Mouse (Mus musculus) hematopoietic stem cell, adult 5-6 weeks (primary cell): Measurements from ENCODE around the gene Lrrc46. TPM values are rescaled to one million over a fixed set of nuclear protein-coding genes. Genes with fewer than 3 reads are reported as not detected.

Experiments
- ATAC-seq, 2 experiments: fragments of 125-278 bp in 1 of 2; replicated peaks in 1 of 2; 2 replicates each; pipeline ENCODE4 v1.8.0; 2016 to 2017; ENCODE audit warnings: inconsistent platforms in 2 of 2, mild to moderate bottlenecking in 2 of 2, moderate number of reproducible peaks in 2 of 2, low read depth in 1 of 2, moderate TSS enrichment in 1 of 2; ENCODE audit not compliant: low FRiP score in 2 of 2, poor library complexity in 2 of 2, severe bottlenecking in 2 of 2, insufficient read depth in 1 of 2, low TSS enrichment in 1 of 2
- total RNA-seq: library from RNA; stranded (forward); fragments of 172-1452, 232-1000 nt; gene quantifications from 2 replicates; pipeline ENCODE4 v1.2.3, GENCODE M21; 2017

The Lrrc46 gene
- total RNA-seq, 1 experiment from 2014 or later: not detected

DNA sequence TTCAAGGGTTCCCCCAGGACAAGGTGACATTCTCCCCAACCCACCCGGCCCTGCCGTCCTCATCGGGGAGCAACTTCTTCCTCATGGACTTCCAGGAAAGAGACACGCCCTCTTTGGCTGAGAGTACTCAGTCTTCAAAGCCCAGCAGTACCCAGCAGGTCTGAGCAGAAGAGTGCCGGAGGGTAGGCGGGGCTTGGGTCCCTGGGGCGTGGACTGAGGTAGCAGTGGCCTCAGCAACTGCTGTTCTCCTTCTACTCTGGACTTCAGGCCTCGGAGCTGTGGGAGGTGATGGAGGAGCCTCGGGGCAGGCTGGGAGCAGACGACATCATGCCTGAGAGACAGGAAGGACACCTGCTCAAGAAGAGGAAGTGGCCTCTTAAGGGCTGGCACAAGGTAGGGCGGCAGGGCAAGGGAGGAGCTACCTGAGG is 11.0 kb upstream of the Lrrc46 start:
- peak; percentile 14 to 34; a peak in 3 of 4 replicates for ATAC-seq

DNA sequence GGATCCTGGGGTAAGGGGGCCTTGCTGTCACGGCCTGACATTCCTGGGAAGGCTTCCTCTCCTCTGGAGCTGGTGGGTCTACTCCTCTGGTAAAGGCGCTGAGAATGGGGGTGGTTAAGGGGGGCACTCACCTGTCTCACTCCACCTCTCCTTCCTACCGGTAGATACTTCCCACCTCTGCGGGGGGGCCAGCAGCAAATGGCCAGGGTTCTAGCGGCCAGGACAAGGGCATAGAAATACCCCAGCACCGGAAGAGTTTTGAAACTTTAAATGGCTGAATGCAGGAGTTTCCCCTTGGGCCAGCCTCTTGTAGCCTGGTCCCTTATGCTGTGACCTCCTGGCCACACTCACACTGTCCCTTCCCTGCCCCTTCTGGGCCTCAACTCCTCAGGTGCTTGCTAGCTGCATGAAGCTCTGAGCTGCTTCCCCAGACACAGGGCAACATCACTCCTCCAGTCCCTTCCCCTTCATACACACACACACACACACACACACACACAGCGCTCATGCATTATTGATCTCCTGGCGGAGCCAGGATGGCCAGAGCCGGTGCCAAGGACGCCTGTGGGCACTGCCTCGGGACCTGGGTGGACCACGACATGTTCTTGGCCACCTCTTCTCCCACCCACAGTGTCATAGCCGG is 9.9 kb upstream of the Lrrc46 start:
- ATAC-seq: no peak

GRCm38 (mm10) chr11:97050216-97050943 is 9.2 kb upstream of the Lrrc46 start, which contains the start of gene Osbpl7:
Gene Osbpl7 (plus strand): TSS chr11:97050628.
- ATAC-seq: peak; percentile 85 to 93

- ATAC-seq: no peak
These were observed 8.4 kb upstream of the Lrrc46 start for GRCm38 (mm10) chr11:97049492-97050085.

- ATAC-seq: no peak
These were observed 7.0 kb upstream of the Lrrc46 start for GRCm38 (mm10) chr11:97048090-97048650.

- ATAC-seq: no peak
These were observed 4.7 kb upstream of the Lrrc46 start for GRCm38 (mm10) chr11:97045861-97046260.

DNA sequence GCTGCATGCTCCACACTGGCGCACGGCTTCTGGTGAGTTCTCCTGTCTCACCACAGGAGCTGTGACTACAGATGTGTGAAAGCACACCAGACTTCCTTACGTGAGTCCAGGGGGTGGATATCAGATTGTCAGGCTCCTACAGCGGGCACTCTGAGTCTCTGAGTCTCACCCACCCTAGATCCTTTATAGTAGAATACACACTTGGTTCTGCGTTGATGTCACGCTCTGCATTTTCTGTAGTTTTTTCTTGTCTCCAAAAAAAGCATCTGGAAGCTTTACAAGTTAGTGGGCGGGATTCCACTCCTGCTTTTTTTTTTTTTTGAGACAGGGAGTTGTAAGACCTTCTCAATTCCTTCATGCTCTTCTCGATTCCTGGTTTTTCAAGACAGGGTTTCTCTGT is 3.7 kb upstream of the Lrrc46 start:
- no peak for ATAC-seq

DNA sequence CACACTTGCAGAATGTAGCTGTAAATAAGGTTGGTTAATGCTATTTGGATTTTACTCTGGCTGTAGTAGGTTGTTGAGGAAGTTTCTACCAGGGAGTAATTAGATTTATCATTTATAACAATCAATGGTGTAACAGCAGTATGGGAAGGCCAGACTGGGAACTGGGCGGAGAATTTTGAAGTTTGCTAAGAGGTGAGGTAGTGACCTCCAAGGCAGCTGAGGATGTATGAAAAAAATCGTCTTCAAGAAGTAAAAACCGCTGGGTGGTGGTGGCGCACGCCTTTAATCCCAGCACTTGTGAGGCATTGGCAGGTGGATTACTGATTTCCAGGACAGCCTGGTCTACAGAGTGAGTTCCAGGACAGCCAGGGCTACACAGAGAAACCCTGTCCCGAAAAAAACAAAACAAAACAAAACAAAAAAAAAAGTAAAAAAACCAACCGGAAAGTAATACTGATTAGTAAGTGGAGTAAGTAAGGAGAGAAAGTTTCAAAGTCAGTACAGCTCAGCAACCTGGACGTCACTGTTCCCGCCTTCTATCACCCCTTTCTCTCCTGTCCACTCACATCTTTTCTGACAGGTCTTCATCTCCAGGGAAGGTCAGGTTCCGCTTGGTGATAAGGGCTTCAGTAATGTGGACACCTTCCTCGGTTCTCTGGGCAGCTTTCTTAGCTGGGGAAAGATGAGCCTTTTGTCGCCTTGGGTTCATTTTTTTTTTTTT is 746 bp downstream of the Lrrc46 start:
- no peak for ATAC-seq

DNA sequence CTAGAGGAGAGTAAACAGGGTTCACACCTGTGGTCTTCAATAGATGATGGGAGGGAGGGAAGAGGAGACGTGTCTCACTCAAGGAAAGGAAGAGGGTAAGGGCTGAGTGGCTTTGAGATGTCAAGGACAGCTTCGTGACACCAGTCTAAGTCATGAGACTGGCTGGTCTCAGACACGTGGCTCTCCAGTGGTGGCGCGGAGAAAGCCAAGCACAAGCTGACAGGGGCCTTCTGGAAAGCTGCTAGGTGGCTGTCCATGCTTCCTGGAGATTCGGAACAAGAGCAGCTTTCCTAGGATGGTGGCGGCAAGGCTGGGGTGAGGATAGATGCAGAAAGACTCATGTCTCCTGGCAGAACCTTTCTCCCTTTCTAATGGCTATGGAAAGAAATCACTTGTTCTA is 2.3 kb downstream of the Lrrc46 start:
- no peak for ATAC-seq

- no peak for ATAC-seq
These were observed 5.1 kb downstream of the Lrrc46 start for GRCm38 (mm10) chr11:97036141-97036540.

DNA sequence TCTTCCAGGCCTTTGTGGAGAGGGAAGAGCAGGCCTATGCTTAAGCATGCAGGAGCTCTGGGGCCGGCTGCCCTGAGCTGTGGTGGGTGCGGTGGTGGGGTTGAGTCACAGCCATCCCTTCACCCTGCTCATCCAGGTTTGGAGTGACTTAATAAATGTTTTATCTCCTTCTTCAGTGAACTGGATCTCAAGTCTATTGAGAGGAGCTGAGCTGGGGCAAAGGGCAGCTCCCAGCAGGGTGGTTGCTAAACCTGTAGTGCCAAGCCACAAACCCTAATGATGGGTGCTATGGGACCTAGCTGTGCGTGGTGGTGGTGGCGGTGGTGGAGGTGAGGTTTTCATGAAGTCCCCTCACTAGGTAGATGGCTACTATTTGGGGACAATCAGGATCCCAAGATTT is 7.4 kb downstream of the Lrrc46 start:
- no peak for ATAC-seq

GRCm38 (mm10) chr11:97032499-97032898 is 8.7 kb downstream of the Lrrc46 start:
- no peak for ATAC-seq

DNA sequence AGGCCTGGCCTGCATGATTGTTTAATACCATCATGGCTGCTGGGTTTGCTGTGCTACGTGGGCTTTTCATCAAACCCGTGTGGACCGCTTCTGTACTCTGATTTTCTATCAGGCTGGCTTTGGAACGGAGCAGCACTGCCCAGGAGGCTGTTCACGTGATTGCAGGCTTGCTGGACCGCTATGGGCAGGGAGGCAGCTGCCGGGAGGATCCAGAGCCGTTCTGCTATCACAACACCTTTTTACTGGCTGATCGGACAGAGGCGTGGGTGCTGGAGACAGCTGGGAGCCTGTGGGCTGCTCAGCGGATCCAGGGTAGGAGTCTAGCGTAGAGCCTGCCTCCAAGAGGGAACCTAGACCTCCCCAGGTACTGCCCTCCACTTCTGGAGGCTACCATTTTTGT is 9.2 kb downstream of the Lrrc46 start:
- ATAC-seq: no peak

DNA sequence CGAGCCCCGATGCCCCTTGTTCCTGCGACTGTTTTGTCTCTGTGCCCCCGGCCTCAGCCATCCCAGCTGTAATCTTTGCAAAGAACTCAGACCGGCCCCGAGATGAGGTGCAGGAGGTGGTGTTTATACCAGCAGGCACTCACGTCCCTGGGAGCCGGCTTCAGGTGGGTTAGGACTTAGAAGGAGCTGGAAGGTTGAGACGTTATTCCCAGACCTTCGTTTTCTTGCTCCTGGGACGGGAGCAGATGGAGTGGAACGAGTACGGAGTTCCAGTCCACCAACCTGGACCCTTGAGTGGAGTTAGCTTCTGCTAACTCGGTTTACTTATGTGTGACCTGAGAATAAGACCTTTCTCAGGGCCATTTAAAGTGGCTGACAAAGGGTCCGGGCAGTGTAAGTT is 10.8 kb downstream of the Lrrc46 start:
- no peak for ATAC-seq

- peak; percentile 82 to 85 for ATAC-seq
These were observed 11.4 kb downstream of the Lrrc46 start, which contains the start of gene Scrn2 for GRCm38 (mm10) chr11:97029686-97030417. Gene Scrn2 (plus strand): TSS chr11:97029938.

DNA sequence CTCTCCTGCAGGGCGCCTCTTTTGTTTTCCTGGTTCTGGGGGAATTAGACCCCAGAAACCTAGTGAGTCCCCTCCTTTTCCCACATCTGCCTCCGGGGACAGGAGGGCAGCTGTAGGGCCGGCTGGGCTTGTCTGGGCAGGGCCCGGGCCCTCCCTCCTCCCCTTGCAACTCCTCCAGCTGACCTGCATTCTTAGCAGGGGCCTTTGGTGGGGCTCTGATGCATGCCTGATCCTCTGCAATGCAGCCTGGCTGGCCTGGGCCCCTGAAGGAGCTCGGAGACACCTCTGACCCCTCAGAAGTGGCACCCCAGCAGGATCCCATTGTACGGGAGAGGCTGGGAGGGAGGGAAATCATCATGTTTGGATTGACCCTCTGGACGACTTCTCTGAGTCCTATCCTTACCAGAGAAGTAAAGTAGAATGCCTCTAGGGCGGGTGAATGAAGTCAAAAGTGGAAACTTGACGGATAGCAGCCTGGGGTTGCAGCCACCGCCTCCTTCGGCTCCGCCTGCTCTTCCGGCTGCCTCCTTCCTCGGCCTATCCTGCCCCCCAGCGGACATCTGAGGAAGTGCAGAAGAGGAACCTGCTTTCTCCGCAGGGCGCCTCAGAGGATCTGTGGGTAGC is 15.4 kb downstream of the Lrrc46 start:
- ATAC-seq: peak; percentile 82 to 85

DNA sequence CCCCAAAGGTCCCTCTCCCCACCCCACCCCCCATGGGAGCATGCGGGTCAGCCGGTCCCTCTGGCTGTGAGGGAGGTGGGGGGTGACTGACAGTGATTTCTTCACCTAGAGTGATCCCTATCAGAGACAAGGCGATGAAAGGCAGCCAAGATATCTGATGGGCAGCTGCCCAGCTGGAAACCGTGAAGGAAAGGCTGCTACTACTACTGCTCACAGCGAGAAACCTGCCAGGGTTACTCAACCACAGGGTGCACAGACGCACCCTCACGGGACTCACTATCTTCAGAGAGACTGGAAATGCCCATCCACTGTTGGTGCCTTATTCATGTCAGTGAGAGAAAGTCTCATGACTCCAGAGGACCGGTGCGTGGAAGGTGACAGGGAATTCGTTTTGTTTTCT is 16.2 kb downstream of the Lrrc46 start:
- no peak for ATAC-seq
